Mouse (Mus musculus): ENCODE measurements around the gene Ghdc.

DNA sequence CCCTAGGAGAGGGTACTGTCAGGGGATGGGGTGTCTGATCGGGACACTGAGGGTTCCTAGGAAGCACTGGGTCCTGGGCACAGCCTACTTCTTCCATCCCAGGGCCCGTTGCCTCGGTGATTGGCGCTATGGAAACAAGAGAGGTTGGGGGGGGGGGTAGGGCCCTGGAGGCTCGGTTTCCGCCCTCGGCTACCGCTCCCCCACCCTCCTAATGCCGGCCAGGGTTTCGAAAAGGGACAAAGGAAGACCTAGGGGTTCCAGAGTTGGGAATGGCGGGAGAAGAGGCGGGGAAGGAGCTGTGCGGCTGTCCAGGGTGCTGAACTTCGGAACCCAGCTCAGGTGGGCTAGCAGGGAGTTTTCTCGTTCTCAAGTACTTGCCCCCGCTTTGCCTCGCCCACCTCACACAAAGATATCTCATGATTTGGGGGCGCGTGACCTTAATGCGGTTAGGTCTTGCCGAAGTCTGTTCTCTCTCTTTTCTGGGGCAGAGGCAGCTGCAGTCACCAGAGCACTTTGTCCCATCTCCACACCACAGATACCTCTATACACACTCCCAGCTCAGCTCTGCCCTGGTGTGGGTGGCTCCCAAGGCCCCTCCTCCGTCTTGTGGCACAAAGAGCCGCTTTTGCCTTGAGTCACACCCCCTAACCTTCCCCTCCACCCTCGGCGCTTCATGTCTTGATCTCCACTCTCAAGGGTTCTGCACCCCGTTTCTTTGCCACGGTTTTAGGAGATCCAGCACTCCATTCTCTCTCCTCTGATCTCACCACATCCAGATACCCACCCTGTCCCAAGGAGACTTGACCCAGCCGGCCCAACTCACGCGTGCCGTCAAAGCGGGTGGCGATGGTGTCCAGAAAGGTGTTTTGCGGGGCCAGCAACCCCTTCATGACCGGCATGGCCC, 11.8 kb downstream of the Ghdc start:
- TF ChIP-seq CTCF (IDR thresholded peaks at IDR 0.05; ENCODE audit: low read depth, low read length) (no peak), POLR2A (IDR thresholded peaks at IDR 0.05; ENCODE audit: extremely low read depth, insufficient read depth, low read length) (no peak)

Data from liver, adult 2 months (tissue).